Mouse (Mus musculus) forebrain, embryonic 12.5 days (tissue): ENCODE data around the gene Cib1. TPM values are rescaled to one million over a fixed set of nuclear protein-coding genes. Genes with fewer than 3 reads are reported as not detected.

ENCODE experiments used
- ATAC-seq: fragments of 200-750 bp; cut with Nextera tagmentation; 2 replicates; pipeline ENCODE4 v1.8.0; 2017; ENCODE audit warnings: moderate TSS enrichment; ENCODE audit not compliant: low FRiP score
- H3K27ac ChIP-seq: fragments of 300-500 bp; sonication (generic); 2 replicates; pipeline ENCODE4 v1.5.1; 2016; ENCODE audit warnings: mild to moderate bottlenecking
- H3K27me3 ChIP-seq: fragments of 300-500 bp; sonication (generic); 2 replicates; pipeline ENCODE4 v1.6.1; 2016; ENCODE audit warnings: mild to moderate bottlenecking
- H3K36me3 ChIP-seq: fragments of 300-500 bp; sonication (generic); replicated peaks from 2 replicates; pipeline ENCODE4 v1.6.1; 2016; ENCODE audit warnings: mild to moderate bottlenecking
- H3K4me1 ChIP-seq: fragments of 300-500 bp; sonication (generic); 2 replicates; pipeline ENCODE4 v1.6.1; 2016
- H3K4me2 ChIP-seq: fragments of 300-500 bp; sonication (generic); 2 replicates; pipeline ENCODE4 v1.6.1; 2016; ENCODE audit warnings: mild to moderate bottlenecking, moderate library complexity
- H3K4me3 ChIP-seq: fragments of 300-500 bp; sonication (generic); replicated peaks from 2 replicates; pipeline ENCODE4 v1.5.1; 2016; ENCODE audit warnings: mild to moderate bottlenecking
- H3K9ac ChIP-seq: fragments of 300-500 bp; sonication (generic); 2 replicates; pipeline ENCODE4 v1.6.1; 2016; ENCODE audit warnings: mild to moderate bottlenecking
- H3K9me3 ChIP-seq: fragments of 300-500 bp; sonication (generic); 2 replicates; pipeline ENCODE4 v1.6.1; 2016
- WGBS: fragments of 180-500 bp; shearing (Covaris S2); methylation state at CpG from one replicate; pipeline ENCODE4 v1.1.7; 2016; 5-methylcytosine and 5-hydroxymethylcytosine counted together
- polyA plus RNA-seq: library from polyadenylated mRNA; unstranded; fragments of >200 nt; fragmentation: Nextera tagmentation; extraction: Ambion mirVana; gene quantifications from 2 replicates; pipeline ENCODE4 v1.2.1, GENCODE M21; 2016

Gene Cib1
- polyA plus RNA-seq, 1 experiment from 2014 or later = 41.6 TPM

GRCm38 (mm10) chr7:80208026-80208642, 24.5 kb downstream of the Cib1 start:
- WGBS = 81% methylated on average over 18 of the region's 18 CpGs
- H3K27me3 ChIP-seq = no peaks in the 10 kb centered on the region
- H3K4me3 ChIP-seq = no peak overlapping the region
- no peak overlapping the region for H3K9ac ChIP-seq
- H3K27ac ChIP-seq = peak overlapping the region; percentile 19; the same call in 1 of the 2 replicates
- H3K9me3 ChIP-seq = no peaks in the 10 kb centered on the region
- peaks cover 5% of the 10 kb centered on the region for H3K36me3 ChIP-seq
- H3K4me2 ChIP-seq = no peak overlapping the region
- ATAC-seq = no peak
- H3K4me1 ChIP-seq = peaks cover 47% of the 10 kb centered on the region

DNA sequence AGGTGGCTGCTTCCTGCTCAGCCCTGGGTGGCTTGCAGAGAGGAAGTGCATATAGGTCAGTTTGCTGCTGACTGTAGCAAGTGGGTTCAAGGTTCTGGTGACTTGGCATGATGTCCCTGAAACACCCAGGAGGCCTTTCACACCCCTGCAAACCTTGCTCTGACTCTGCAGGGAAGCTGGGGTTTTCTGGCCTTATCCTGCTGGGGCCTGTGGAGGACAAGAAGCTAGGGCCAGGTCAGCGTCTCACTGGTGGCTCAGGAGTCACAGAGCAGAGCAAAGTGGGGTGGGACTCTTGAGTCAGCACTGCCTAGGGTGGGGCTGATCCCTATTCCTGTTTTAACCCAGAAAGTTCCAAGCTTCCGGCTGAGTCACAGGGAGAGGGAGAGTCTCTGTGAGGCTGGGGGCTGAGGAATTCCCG, 25.3 kb downstream of the Cib1 start:
- Histone ChIP-seq H3K9ac (no peak overlapping the region), H3K4me3 (no peak overlapping the region), H3K4me1 (peaks cover 55% of the 10 kb centered on the region), H3K36me3 (0 out of 2 replicates have a peak, but pooled peaks cover under 1% of the 10 kb centered on the region), H3K4me2 (no peak overlapping the region), H3K9me3 (no peaks in the 10 kb centered on the region), H3K27me3 (no peaks in the 10 kb centered on the region), H3K27ac (no peak overlapping the region)
- WGBS = 69% methylated on average over 3 of the region's 3 CpGs
- ATAC-seq = no peak

- no peak for ATAC-seq
- H3K27ac ChIP-seq = no peak overlapping the region
Observed at GRCm38 (mm10) chr7:80205705-80206589, 26.7 kb downstream of the Cib1 start.

DNA sequence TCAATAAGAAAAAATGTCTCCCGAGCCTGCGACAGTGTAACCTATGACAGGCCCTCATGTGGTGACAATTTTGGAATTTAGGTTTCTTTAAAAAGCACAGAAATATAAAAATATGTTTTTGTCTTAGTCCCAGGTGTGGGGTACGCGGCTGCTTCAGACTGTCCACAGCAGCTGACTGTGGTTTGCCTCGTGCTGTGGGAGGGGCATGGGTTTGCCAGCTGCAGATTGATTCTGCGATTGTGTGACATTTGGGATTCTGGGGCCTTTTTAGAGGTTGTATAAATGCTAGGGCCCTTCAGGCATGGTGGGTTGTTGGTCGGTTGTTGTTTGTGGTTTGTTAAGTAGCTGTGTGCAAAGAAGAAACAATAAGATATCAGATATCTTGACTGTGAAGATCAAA, 27.7 kb downstream of the Cib1 start:
- 0 out of 2 replicates have a peak, but pooled peaks cover 3% of the 10 kb centered on the region for H3K36me3 ChIP-seq
- no peaks in the 10 kb centered on the region for H3K9me3 ChIP-seq
- 87% methylated on average over 7 of the region's 7 CpGs for WGBS
- no peak for ATAC-seq
- H3K27me3 ChIP-seq = no peaks in the 10 kb centered on the region
- peaks cover 78% of the 10 kb centered on the region for H3K4me1 ChIP-seq
- H3K4me3 ChIP-seq = no peak overlapping the region
- no peak overlapping the region for H3K9ac ChIP-seq
- H3K27ac ChIP-seq = no peak overlapping the region
- no peak overlapping the region for H3K4me2 ChIP-seq

More at GRCm38 (mm10) chr7:80205705-80206589, 26.7 kb downstream of the Cib1 start:
- Histone ChIP-seq H3K36me3 (0 out of 2 replicates have a peak, but pooled peaks cover 3% of the 10 kb centered on the region), H3K4me1 (peaks cover 69% of the 10 kb centered on the region), H3K4me2 (no peak overlapping the region), H3K9ac (no peak overlapping the region), H3K9me3 (no peaks in the 10 kb centered on the region), H3K27me3 (no peaks in the 10 kb centered on the region), H3K4me3 (no peak overlapping the region)
- 85% methylated on average over 12 of the region's 12 CpGs for WGBS

GRCm38 (mm10) chr7:80204362-80204761, 28.3 kb downstream of the Cib1 start:
- no peak for ATAC-seq
- Histone ChIP-seq H3K9ac (no peak overlapping the region), H3K4me3 (no peak overlapping the region), H3K9me3 (no peaks in the 10 kb centered on the region), H3K4me1 (peaks cover 80% of the 10 kb centered on the region), H3K4me2 (no peak overlapping the region), H3K27ac (peak overlapping the region; percentile 70; the same call in 1 of the 2 replicates), H3K27me3 (no peaks in the 10 kb centered on the region), H3K36me3 (0 out of 2 replicates have a peak, but pooled peaks cover 3% of the 10 kb centered on the region)
- 87% methylated on average over 4 of the region's 4 CpGs for WGBS

GRCm38 (mm10) chr7:80203638-80204096, 28.9 kb downstream of the Cib1 start:
- H3K36me3 ChIP-seq = 0 out of 2 replicates have a peak, but pooled peaks cover 3% of the 10 kb centered on the region
- WGBS = 52% methylated on average over 12 of the region's 12 CpGs
- H3K9ac ChIP-seq = no peak overlapping the region
- ATAC-seq = no peak
- no peaks in the 10 kb centered on the region for H3K9me3 ChIP-seq
- no peaks in the 10 kb centered on the region for H3K27me3 ChIP-seq
- no peak overlapping the region for H3K4me2 ChIP-seq
- H3K4me1 ChIP-seq = peaks cover 83% of the 10 kb centered on the region
- no peak overlapping the region for H3K4me3 ChIP-seq
- peak overlapping the region; percentile 70 for H3K27ac ChIP-seq

- 92% methylated on average over 5 of the region's 5 CpGs for WGBS
- no peak overlapping the region for H3K4me2 ChIP-seq
- no peak for ATAC-seq
Observed at GRCm38 (mm10) chr7:80202961-80203360, 29.7 kb downstream of the Cib1 start.

DNA sequence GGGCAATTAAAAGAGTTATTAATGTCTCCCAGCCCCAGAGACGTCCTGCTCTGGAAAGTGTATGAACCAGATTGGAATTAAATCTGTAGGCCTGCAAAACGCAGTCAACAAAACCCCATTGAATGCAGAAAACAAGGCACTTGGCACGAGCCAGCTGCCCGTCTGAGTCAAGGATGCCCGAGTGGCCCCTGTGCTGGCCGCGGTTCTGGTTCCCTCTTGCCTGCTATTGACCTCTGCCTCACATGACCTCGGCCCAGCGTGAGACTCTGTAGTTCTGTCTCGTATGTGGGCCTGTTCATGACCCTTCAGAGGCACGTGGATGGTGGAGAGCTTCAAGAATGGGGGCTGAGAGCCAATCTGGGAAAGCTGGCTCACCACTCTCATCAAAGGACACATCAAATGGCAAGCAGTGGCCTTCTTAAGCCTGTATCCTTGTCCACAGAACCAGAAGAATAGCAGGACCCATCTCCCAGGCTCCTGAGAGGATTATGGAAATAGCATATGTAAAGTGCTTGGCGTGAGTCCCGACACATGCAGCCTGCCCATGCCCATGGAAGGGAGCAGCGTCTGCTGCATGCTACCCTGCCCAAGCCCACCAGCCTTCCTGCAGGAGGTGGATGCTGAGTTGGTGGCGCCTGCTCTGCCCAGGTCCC, 30.6 kb downstream of the Cib1 start:
- no peak overlapping the region for H3K9ac ChIP-seq
- H3K36me3 ChIP-seq = 0 out of 2 replicates have a peak, but pooled peaks cover 3% of the 10 kb centered on the region
- H3K27me3 ChIP-seq = no peaks in the 10 kb centered on the region
- H3K4me3 ChIP-seq = no peak overlapping the region
- ATAC-seq = no peak
- peaks cover 75% of the 10 kb centered on the region for H3K4me1 ChIP-seq
- no peak overlapping the region for H3K27ac ChIP-seq
- no peak overlapping the region for H3K4me2 ChIP-seq
- H3K9me3 ChIP-seq = no peaks in the 10 kb centered on the region
- 82% methylated on average over 15 of the region's 15 CpGs for WGBS

More at GRCm38 (mm10) chr7:80202961-80203360, 29.7 kb downstream of the Cib1 start:
- no peaks in the 10 kb centered on the region for H3K9me3 ChIP-seq
- peak overlapping the region; percentile 70 for H3K27ac ChIP-seq
- H3K36me3 ChIP-seq = 0 out of 2 replicates have a peak, but pooled peaks cover 3% of the 10 kb centered on the region
- no peak overlapping the region for H3K4me3 ChIP-seq
- H3K4me1 ChIP-seq = peaks cover 76% of the 10 kb centered on the region
- no peaks in the 10 kb centered on the region for H3K27me3 ChIP-seq
- H3K9ac ChIP-seq = no peak overlapping the region

DNA sequence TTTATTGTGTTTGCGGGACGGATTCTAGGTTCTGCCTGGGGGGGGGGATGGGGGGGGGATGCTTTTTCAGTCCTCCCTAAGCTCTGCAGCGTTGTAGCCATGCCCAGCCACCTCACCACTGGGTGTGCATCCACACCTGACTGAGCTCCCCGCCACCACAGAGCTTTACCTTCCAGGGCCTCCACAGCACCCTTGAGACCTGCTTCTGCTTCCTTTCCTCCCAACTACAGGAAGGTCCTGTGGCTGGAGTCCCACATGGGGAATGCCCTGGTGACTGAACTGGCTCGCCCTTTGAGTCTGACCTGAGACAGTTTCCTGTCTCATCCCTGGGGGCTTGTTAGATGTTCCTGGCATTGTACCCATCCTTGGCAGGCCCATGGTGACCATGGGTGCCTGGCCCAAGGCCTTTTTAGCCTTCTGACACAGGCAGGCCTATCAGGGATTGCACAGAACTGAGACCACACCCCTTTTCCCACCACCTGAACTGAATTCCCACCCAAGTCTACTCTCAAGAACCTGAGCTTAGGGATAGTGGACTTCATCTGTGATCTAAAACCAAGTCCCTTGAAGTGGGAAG, 31.6 kb downstream of the Cib1 start:
- Histone ChIP-seq H3K9ac (no peak overlapping the region), H3K27ac (no peak overlapping the region), H3K27me3 (no peaks in the 10 kb centered on the region), H3K4me3 (no peak overlapping the region), H3K9me3 (no peaks in the 10 kb centered on the region), H3K4me2 (no peak overlapping the region), H3K36me3 (0 out of 2 replicates have a peak, but pooled peaks cover 3% of the 10 kb centered on the region), H3K4me1 (peaks cover 77% of the 10 kb centered on the region)
- no peak for ATAC-seq
- 93% methylated on average over 3 of the region's 5 CpGs for WGBS

- H3K4me1 ChIP-seq = peaks cover 72% of the 10 kb centered on the region
Observed at GRCm38 (mm10) chr7:80200588-80200945, 32.0 kb downstream of the Cib1 start.

DNA sequence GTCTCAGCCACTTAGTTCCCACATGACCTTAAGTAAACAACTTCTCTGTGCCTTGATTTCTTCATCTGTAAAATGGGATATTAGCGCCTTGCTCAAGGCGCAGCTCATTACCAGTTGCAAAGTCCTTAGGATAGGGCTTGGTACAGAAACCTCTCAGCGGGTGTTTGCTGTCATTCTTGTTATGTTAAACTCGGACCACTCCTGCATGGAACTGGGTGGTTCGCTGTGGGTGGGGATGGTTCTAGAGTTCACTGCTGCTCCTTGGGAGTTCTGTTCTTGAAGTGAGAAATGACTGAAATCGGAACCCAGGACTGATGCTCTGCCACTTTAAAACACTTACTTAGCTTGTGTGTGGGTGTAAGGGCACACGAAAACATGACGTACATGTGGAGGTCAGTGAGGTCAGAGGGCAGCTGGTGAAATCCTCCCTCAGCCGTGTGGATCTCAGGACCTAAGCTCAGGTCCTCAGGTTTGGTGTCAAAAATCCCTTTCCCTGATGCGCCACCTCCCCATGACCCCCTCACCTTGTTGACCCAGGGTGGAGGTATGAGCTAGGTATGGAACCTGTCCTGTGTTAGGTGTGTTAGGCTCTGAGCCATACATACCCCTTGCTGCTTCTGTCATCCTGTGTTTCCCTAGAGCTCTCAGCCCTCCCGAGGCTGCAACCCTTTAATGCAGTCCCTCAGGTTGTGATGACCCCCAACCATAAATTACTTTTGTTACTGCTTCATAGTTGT, 32.6 kb downstream of the Cib1 start:
- Histone ChIP-seq H3K4me3 (peak overlapping the region; percentile 70; the same call in 1 of the 2 replicates), H3K36me3 (0 out of 2 replicates have a peak, but pooled peaks cover 3% of the 10 kb centered on the region), H3K4me1 (peaks cover 69% of the 10 kb centered on the region), H3K27me3 (no peaks in the 10 kb centered on the region), H3K4me2 (peak overlapping the region; percentile 82), H3K9ac (no peak overlapping the region), H3K9me3 (no peaks in the 10 kb centered on the region), H3K27ac (no peak overlapping the region)
- WGBS = 79% methylated on average over 11 of the region's 11 CpGs
- ATAC-seq = no peak

More at GRCm38 (mm10) chr7:80200588-80200945, 32.0 kb downstream of the Cib1 start:
- H3K9me3 ChIP-seq = no peaks in the 10 kb centered on the region
- H3K4me3 ChIP-seq = no peak overlapping the region
- no peak for ATAC-seq
- H3K9ac ChIP-seq = no peak overlapping the region
- no peak overlapping the region for H3K27ac ChIP-seq
- H3K4me2 ChIP-seq = no peak overlapping the region
- H3K27me3 ChIP-seq = no peaks in the 10 kb centered on the region
- H3K36me3 ChIP-seq = 0 out of 2 replicates have a peak, but pooled peaks cover 3% of the 10 kb centered on the region
- WGBS = 89% methylated on average over 6 of the region's 6 CpGs
